Mouse (Mus musculus) heart, embryonic 16.5 days (tissue): ENCODE data around the gene Phospho1. TPM values are rescaled to one million over a fixed set of nuclear protein-coding genes. Genes with fewer than 3 reads are reported as not detected.

ENCODE experiments used
- ATAC-seq: fragments of 200-750 bp; cut with Nextera tagmentation; replicated peaks from 2 replicates; pipeline ENCODE4 v1.8.0; 2017; ENCODE audit warnings: moderate number of reproducible peaks; ENCODE audit not compliant: insufficient read depth, low FRiP score; ENCODE audit errors: extremely low read depth
- H3K27ac ChIP-seq: fragments of 300-500 bp; sonication (generic); 2 replicates; pipeline ENCODE4 v1.5.1; 2014; ENCODE audit warnings: mild to moderate bottlenecking, low read length, control low read depth, moderate library complexity
- H3K27me3 ChIP-seq: fragments of 300-500 bp; sonication (generic); 2 replicates; pipeline ENCODE4 v1.6.1; 2014; ENCODE audit warnings: low read length, mixed read lengths; ENCODE audit not compliant: control insufficient read depth, insufficient read depth
- H3K36me3 ChIP-seq: fragments of 300-500 bp; sonication (generic); 2 replicates; pipeline ENCODE4 v1.6.1; 2014; ENCODE audit not compliant: control insufficient read depth, insufficient read depth
- H3K4me1 ChIP-seq: fragments of 300-500 bp; sonication (generic); 2 replicates; pipeline ENCODE4 v1.6.1; 2014; ENCODE audit warnings: low read length, mixed read lengths; ENCODE audit not compliant: control insufficient read depth, insufficient read depth
- H3K4me2 ChIP-seq: fragments of 300-500 bp; sonication (generic); 2 replicates; pipeline ENCODE4 v1.6.1; 2014; ENCODE audit warnings: low read depth, mild to moderate bottlenecking, control low read depth, low read length
- H3K4me3 ChIP-seq: fragments of 300-500 bp; sonication (generic); 2 replicates; pipeline ENCODE4 v1.5.1; 2014; ENCODE audit warnings: mild to moderate bottlenecking, control low read depth, low read length
- H3K9ac ChIP-seq: fragments of 300-500 bp; sonication (generic); 2 replicates; pipeline ENCODE4 v1.6.1; 2014; ENCODE audit warnings: low read length, control low read depth
- H3K9me3 ChIP-seq: fragments of 300-500 bp; sonication (generic); replicated peaks from 2 replicates; pipeline ENCODE4 v1.6.1; 2016; ENCODE audit warnings: low read length; ENCODE audit not compliant: control insufficient read depth
- WGBS: fragments of 180-500 bp; shearing (Covaris S2); extraction: QIAGEN DNeasy Blood & Tissue Kit; methylation state at CpG from one replicate; pipeline ENCODE4 v1.1.7; 2014; 5-methylcytosine and 5-hydroxymethylcytosine counted together
- polyA plus RNA-seq: library from polyadenylated mRNA; unstranded; fragments of >200 nt; fragmentation: Nextera tagmentation; extraction: Ambion mirVana; gene quantifications from 2 replicates; pipeline ENCODE4 v1.2.1, GENCODE M21; 2015

The Phospho1 gene
- polyA plus RNA-seq, 1 experiment from 2014 or later: 3.3 TPM

- 47% methylated on average over 10 of the region's 10 CpGs for WGBS
- no peaks in the 10 kb centered on the region for H3K36me3 ChIP-seq
- H3K27me3 ChIP-seq: no peaks in the 10 kb centered on the region
- no peak for ATAC-seq
- H3K9ac ChIP-seq: peak overlapping the region; percentile 71
- peak overlapping the region; percentile 58 for H3K4me3 ChIP-seq
- peak overlapping the region; percentile 76 for H3K27ac ChIP-seq
- H3K4me1 ChIP-seq: peaks cover 19% of the 10 kb centered on the region
- H3K9me3 ChIP-seq: no peaks in the 10 kb centered on the region
- peak overlapping the region; percentile 46 for H3K4me2 ChIP-seq
Observed at GRCm38 (mm10) chr11:95841498-95841830, 17.2 kb downstream of the Phospho1 start.

- Histone ChIP-seq H3K4me3 (peak within 1 kb of the TSS; percentile 58), H3K9me3 (no peaks in the 10 kb centered on the region), H3K9ac (peak within 1 kb of the TSS; percentile 71), H3K27me3 (no peaks in the 10 kb centered on the region), H3K4me1 (peaks cover 12% of the 10 kb centered on the region), H3K36me3 (no peaks in the 10 kb centered on the region), H3K4me2 (peak within 1 kb of the TSS; percentile 46), H3K27ac (peak within 1 kb of the TSS; percentile 76)
- 18% methylated on average over 11 of the region's 11 CpGs for WGBS
- peak; percentile 87 for ATAC-seq
Observed at GRCm38 (mm10) chr11:95842074-95842681, 17.9 kb downstream of the Phospho1 start, which contains the start of gene Abi3. Gene Abi3, minus strand, starts transcription at chr11:95842476.

GRCm38 (mm10) chr11:95842953-95843352 lies 18.7 kb downstream of the Phospho1 start:
- Histone ChIP-seq H3K36me3 (no peaks in the 10 kb centered on the region), H3K27ac (peak overlapping the region; percentile 76), H3K4me3 (peak overlapping the region; percentile 30), H3K9ac (peak overlapping the region; percentile 9; the same call in 1 of the 2 replicates), H3K4me1 (peaks cover 6% of the 10 kb centered on the region; the same call in 1 of the 2 replicates), H3K9me3 (no peaks in the 10 kb centered on the region), H3K4me2 (peak overlapping the region; percentile 46), H3K27me3 (no peaks in the 10 kb centered on the region)
- WGBS: 50% methylated on average over 5 of the region's 5 CpGs
- peak; percentile 16; the same call in 1 of the 2 replicates for ATAC-seq

- Histone ChIP-seq H3K4me1 (peaks cover 2% of the 10 kb centered on the region; the same call in 1 of the 2 replicates), H3K9ac (no peak overlapping the region), H3K27ac (peak overlapping the region; percentile 76), H3K9me3 (0 out of 2 replicates have a peak, but pooled peaks cover 3% of the 10 kb centered on the region), H3K4me2 (peak overlapping the region; percentile 46), H3K36me3 (no peaks in the 10 kb centered on the region), H3K27me3 (no peaks in the 10 kb centered on the region), H3K4me3 (peak overlapping the region; percentile 30)
- ATAC-seq: no peak
- WGBS: 51% methylated on average over 6 of the region's 6 CpGs
Observed at GRCm38 (mm10) chr11:95843421-95843950, 19.2 kb downstream of the Phospho1 start.

- Histone ChIP-seq H3K4me1 (no peaks in the 10 kb centered on the region; the same call in 1 of the 2 replicates), H3K4me2 (peak overlapping the region; percentile 46; the same call in 1 of the 2 replicates), H3K27me3 (no peaks in the 10 kb centered on the region), H3K36me3 (no peaks in the 10 kb centered on the region), H3K27ac (no peak overlapping the region), H3K4me3 (no peak overlapping the region), H3K9me3 (0 out of 2 replicates have a peak, but pooled peaks cover 3% of the 10 kb centered on the region), H3K9ac (no peak overlapping the region)
- 66% methylated on average over 4 of the region's 4 CpGs for WGBS
- no peak for ATAC-seq
Observed at GRCm38 (mm10) chr11:95844935-95845334, 20.6 kb downstream of the Phospho1 start.

- WGBS: 76% methylated on average over 2 of the region's 2 CpGs
- no peak overlapping the region for H3K4me3 ChIP-seq
- H3K4me2 ChIP-seq: no peak overlapping the region
- H3K36me3 ChIP-seq: no peaks in the 10 kb centered on the region
- no peak for ATAC-seq
- 0 out of 2 replicates have a peak, but pooled peaks cover 3% of the 10 kb centered on the region for H3K9me3 ChIP-seq
- H3K9ac ChIP-seq: no peak overlapping the region
- no peak overlapping the region for H3K27ac ChIP-seq
- no peaks in the 10 kb centered on the region for H3K4me1 ChIP-seq
- no peaks in the 10 kb centered on the region for H3K27me3 ChIP-seq
Observed at GRCm38 (mm10) chr11:95850898-95851297, 26.6 kb downstream of the Phospho1 start.

- 0 out of 2 replicates have a peak, but pooled peaks cover 2% of the 10 kb centered on the region for H3K4me1 ChIP-seq
- no peaks in the 10 kb centered on the region for H3K9me3 ChIP-seq
- no peaks in the 10 kb centered on the region for H3K27me3 ChIP-seq
- H3K36me3 ChIP-seq: no peaks in the 10 kb centered on the region
- WGBS: 38% methylated on average over 5 of the region's 5 CpGs
- no peak overlapping the region for H3K4me3 ChIP-seq
- H3K9ac ChIP-seq: no peak overlapping the region
- ATAC-seq: no peak
- no peak overlapping the region for H3K4me2 ChIP-seq
- no peak overlapping the region for H3K27ac ChIP-seq
Observed at GRCm38 (mm10) chr11:95853684-95854083, 29.4 kb downstream of the Phospho1 start.

- H3K9ac ChIP-seq: no peak overlapping the region
- no peak overlapping the region for H3K4me3 ChIP-seq
- no peaks in the 10 kb centered on the region for H3K9me3 ChIP-seq
- H3K4me1 ChIP-seq: peaks cover 8% of the 10 kb centered on the region; the same call in 1 of the 2 replicates
- WGBS: 67% methylated on average over 4 of the region's 4 CpGs
- no peak overlapping the region for H3K4me2 ChIP-seq
- no peak overlapping the region for H3K27ac ChIP-seq
- no peaks in the 10 kb centered on the region for H3K36me3 ChIP-seq
- H3K27me3 ChIP-seq: no peaks in the 10 kb centered on the region
- no peak for ATAC-seq
Observed at GRCm38 (mm10) chr11:95857306-95857705, 33.0 kb downstream of the Phospho1 start.
